ENCODE assay signal across 15 mouse cellular contexts in genomic region chr14:77558910-77559309, GRCm38 (mm10).
"Had no signal": no experiment of that assay in that cellular context is flagged by ENCODE, and none has a peak within 500 bp of the region (broad histone marks: within the 10 kb centered on the region; RNA-seq: fewer than 3 reads in every experiment).

No protein-coding gene starts in this region.

- DNase-seq: retina, postnatal 1 day; right cerebral cortex, adult 18-20 months; right cerebral cortex, postnatal 14 days; right cerebral cortex, postnatal 25 days; right cerebral cortex, postnatal 4 days; spleen, adult 18-20 months; thymus, adult 18-20 months; thymus, adult 2 months; thymus, postnatal 14 days; thymus, postnatal 25 days; thymus, postnatal 36 days; thymus, postnatal 4 days had no signal

- H3K9ac ChIP-seq: neural tube, embryonic 15.5 days; stomach, embryonic 15.5 days had no signal

- H3K4me1 ChIP-seq: neural tube, embryonic 15.5 days; stomach, embryonic 15.5 days had no signal

- H3K9me3 ChIP-seq: neural tube, embryonic 15.5 days; stomach, embryonic 15.5 days had no signal

- H3K4me3 ChIP-seq: neural tube, embryonic 15.5 days; stomach, embryonic 15.5 days had no signal

- H3K27me3 ChIP-seq: neural tube, embryonic 15.5 days; stomach, embryonic 15.5 days had no signal

- H3K27ac ChIP-seq: neural tube, embryonic 15.5 days; stomach, embryonic 15.5 days; stomach, postnatal 0 days had no signal

- H3K4me2 ChIP-seq: neural tube, embryonic 15.5 days; stomach, embryonic 15.5 days had no signal

- H3K36me3 ChIP-seq: neural tube, embryonic 15.5 days; stomach, embryonic 15.5 days had no signal
